Mouse (Mus musculus) skeletal muscle tissue, adult 2 months (tissue): ENCODE results near the gene Qrich1.

Experiments
- DNase-seq: peaks from one replicate; pipeline ENCODE4 v3.0.0-alpha.2; 2012; ENCODE audit warnings: low read depth, low spot score

The Qrich1 gene

DNA sequence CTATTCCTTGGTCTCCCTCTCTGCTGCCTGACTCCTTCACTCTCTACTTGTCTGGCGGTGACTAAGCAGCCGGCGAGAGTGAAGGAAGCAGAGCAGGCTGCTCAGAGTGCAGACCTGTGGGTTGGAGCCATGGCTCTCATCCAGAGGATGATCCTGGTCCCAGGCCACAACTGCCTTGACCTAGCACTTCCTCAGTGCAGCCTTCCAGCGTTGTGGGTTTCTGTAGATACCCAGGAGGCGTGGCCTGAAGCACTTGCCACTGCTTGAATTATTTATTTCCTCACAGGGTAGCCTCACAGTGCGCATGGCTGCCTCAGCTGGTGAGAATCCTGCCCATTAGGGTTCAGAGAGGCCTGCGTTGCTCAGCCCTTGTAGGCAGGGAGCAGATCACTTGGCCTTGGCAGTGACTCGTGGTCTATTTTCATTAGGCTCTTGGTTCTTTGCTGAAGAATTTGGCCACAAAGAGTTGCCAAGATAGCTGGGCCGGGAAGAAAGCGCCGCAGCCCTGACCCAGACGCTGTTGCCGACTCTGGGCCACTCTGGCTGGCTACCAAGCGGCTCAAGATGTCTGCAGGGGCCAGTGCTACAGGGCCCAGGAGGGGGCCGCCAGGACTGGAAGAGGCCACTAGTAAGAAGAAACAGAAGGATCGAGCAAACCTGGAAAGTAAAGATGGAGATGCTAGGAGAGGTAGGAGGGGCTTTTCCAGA, 24.4 kb upstream of the Qrich1 start:
- DNase-seq, result peak; percentile 67

DNA sequence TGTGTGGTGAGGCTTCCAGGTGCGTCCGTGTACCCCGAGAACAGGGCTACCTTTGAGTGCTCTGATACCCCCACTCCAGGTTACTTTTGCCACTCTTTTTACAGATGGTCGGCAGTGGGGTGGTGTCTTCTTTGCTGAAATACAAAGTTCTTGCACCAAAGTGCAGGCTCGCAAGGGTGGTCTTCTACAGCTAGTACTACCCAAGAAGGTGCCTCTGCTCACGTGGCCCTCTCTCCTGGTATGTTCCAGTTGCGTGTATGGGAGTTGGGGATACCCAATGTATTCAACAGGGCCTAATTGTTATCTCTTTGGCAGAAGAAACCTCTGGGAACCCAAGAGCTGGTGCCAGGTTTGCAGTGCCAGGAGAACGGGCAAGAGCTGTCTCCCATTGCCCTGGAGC, 23.4 kb upstream of the Qrich1 start:
- DNase-seq, result no peak

DNA sequence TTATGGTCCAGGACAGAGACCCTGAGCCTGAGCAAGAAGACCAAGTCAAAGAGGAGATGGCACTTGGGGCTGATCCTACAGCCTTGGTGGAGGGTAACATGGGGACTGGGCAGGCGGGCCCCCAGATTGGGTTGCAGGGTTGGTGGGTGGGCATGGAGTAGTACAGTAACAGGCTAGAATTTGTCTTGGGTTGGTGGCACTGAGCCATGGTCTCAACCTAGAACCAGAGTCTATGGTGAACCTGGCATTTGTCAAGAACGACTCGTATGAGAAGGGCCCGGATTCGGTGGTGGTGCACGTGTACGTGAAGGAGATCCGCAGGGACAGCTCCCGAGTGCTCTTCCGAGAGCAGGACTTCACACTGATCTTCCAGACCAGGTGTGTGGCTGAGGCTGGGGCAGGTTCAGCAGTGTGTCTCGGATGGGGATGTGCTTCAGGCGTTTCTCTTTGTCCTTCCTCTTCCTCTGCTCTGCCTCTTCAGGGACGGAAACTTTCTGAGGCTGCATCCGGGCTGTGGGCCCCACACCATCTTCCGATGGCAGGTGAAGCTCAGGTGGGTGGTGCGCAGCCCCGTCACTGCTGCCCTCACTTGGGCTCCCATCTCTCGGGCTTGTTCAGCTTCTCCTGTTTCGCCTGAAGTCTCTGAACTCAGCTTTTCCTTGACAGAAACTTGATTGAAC, 22.3 kb upstream of the Qrich1 start:
- no peak for DNase-seq

DNA sequence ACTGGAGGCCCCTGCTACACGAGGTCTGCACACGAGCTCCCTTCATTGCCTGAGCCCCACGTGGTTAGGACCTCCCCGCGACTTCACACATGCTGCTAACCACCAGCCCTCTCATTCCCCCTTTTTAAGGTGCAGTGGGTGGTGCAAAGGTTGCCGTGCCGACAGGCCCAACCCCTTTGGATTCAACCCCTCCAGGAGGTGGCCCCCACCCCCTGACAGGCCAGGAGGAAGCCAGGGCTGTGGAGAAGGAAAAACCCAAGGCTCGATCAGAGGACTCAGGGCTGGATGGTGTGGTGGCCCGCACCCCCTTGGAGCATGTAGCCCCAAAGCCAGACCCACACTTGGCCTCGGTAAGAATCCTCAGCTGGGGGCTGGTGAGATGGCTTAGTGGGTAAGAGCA, 21.7 kb upstream of the Qrich1 start:
- no peak for DNase-seq

DNA sequence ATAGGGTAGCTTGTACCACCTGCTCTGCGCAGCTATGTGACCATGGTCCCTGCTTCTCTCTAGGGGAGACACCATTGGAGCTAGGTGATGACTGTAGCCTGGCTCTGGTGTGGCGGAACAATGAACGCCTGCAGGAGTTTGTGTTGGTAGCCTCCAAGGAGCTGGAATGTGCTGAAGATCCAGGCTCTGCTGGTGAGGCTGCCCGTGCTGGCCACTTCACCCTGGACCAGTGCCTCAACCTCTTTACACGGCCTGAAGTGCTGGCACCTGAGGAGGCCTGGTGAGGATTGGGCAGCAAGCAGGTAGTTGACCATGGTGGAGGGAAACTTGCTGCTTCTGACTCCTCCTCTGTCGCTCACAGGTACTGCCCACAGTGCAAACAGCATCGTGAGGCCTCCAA, 17.4 kb upstream of the Qrich1 start:
- no peak for DNase-seq

DNA sequence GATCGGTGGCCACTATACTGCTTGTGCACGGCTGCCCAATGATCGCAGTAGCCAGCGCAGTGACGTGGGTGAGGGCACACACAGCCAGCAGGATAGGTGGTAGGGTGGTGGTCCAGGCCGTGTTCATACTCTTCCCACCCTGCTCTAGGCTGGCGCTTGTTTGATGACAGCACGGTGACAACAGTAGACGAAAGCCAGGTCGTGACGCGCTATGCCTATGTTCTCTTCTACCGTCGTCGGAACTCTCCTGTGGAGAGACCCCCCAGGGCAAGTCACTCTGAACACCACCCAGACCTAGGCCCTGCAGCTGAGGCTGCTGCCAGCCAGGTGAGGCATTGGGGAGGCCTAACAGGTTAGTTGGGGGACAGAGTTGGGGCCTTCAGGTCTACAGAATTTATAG, 16.7 kb upstream of the Qrich1 start:
- DNase-seq, result no peak

DNA sequence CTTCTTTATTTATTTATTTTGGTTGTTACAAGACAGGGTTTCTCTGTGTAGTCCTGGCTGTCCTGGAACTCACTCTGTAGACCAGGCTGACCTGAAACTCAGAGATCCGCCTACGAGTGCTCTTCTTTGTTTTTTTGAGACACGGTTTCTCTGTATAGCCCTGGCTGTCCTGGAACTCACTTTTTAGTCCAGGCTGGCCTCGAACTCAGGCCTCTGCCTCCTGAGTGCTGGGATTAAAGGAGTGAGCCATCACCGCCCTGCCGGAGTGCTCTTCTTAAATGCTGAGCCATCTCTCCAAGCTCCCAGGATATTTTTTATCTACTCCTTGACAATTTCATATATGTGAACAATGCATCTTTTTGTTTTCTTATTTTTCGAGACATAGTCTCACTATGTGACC, 9.7 kb upstream of the Qrich1 start:
- DNase-seq, result no peak

DNA sequence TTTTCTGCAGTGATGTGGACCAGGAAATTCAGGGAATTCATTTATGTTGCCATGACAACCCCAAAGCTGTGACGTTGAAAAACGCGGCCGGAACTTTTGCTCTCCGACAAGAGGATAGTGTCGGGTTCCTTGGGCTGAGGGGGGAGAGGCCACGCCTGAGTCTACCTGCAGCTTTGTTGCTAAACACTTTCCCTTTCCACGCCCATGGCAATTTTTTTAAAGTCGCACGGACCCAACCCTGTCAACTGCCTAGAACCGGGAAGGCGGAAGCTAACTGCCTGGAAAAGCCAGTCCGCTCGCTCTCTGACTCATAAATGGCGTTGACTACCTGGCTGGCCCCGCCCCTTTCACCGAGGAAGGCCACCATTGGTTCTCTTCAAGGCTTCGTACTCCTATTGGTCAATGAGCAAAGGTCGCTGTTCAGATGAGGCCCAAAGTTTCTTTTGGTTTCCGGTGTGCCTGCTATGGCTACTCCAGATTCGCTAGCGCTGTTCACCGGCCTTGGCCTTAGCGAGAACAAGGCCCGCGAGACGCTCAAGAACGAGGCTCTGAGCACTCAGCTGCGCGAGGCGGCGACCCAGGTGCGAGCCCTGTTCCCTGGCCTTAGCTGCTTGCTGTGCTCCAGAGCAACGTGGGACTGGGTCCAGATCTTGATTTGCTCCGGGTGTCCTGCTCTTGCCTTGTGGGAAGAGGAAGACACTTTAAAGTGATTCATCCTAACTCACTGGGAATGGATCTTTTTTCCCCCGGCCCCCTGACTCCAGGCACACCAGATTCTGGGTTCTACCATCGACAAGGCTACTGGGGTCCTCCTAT, 8.8 kb upstream of the Qrich1 start, which contains the start of gene Qars:
Gene Qars (plus strand): TSS at position 88 of the 816 bp plus-strand sequence.
- DNase-seq, result peak; percentile 93

DNA sequence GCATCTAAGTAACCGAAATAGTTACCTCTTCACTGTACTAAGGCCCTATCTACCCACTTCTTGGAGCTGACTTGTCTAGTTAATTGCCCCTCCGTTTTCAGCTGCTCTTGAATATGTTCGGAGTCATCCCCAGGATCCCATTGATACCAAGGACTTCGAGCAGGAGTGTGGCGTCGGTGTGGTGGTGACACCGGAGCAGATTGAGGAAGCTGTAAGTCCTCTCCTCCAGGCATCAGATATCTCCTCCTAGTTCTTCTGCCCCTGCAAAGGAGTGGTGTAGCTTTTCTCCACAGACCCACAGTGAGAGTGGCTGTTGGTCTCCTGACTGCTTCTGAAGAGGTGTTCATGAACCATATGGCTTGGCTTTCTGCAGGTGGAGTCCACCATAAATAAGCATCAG, 7.8 kb upstream of the Qrich1 start:
- no peak for DNase-seq

DNA sequence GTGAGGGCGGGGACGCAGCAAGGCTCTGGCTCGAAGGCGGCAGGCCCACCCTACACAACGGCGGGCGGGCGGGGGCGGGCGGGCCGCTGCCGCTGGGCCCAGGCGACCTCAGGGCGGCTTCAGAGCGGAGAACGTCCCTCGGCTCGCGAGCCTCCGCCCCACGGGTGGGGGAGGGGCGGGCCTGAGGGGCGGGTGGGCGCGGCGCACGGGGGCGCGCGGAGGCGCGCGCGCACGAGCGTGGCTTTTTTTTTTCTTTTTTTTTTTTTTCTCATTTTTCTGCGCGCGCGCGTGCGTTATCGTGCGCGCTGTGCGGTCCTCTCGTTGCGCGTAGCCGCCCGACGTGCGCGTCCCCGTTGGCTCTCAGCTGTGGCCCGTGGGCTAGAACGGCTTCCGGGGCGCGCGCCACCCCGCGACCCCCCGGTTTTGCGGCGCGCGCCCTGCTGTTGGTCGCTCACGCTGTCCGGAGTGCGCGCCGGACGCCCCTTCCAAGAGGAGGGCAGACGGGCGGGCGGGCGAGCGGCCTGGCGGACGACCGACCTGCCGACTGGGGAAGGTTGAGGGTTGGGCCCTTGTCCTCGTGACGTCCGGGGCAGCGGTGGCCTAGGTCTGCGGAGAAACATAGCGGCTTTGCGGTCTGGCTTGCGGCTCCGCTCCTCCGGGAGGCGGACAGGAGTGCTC, 786 bp downstream of the Qrich1 start:
- DNase-seq, result peak; percentile 50

DNA sequence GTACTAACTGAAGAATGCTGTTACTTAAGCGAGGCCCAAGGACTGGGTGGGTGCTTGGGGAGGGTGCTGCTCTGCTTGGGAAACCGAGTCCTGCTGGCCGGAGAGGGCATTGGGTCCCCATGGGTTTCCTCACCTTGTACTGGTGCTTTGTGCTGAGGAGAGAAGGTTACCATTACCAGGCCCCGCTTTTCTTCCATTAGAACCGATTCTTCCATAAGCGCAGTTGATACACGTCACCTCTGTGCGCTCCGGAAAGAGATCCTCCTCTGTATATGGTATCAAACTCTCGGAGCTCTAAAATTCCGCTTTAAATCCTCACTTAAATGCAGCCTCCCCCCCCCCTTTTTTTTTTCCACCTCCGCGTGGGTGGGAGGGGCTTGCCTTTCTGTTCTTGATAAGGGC, 1.3 kb downstream of the Qrich1 start:
- DNase-seq, result no peak

DNA sequence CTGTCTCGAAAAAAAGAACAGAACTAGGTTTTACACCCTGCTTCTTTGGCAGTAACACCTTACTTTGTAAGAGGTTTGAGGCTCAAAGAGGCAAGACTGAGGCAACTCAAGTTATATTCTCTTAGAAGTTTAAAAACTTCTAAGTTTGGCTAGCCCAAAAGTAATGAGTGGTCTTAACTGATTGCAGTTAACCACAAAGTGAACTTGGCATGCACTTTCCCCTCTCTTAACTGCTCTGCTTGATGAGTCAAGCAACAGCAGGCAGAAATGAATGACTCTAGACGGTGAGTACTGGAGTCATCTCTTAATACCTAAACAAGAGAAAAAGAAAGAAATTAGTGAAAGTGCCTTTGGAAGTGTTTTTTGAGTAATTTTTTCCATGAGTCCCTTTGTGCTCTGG, 5.0 kb downstream of the Qrich1 start:
- DNase-seq, result no peak

DNA sequence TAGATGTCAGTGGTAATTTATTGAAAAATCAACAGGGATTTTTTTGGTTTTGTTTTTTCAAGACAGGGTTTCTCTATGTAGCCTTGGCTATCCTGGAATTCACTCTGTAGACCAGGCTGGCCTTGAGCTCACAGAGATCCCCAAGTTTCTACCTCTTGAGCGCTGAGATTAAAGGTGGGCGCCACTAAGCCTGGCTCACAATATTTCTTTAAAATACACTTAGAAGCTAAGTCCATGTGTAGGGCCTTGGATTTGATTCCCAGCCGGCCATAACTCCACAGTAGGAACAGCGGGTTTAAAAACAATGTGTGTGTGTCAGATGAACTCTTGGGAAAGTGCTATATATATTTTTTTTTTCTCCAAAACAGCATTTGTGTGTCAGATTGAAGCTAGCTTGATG, 6.7 kb downstream of the Qrich1 start:
- no peak for DNase-seq

DNA sequence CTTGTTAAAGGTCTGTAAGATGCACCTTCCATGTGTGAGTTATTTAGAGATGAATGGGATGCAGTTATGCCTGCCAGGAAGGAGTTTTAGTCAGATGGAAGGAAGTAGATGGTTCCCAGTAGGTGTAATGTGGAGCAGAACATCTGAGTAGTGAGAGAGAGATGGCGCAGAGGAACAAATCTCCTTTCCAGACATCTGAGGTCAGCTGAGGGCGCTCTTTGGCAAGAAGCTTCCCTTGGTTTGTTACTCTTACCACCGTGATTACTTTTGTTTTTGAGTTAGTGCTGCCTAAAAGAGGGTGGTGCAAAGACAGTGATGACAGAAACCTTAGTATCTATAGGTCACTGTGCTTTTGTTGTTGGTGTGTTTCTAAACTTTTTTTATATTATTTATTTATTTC, 8.8 kb downstream of the Qrich1 start:
- DNase-seq, result no peak

DNA sequence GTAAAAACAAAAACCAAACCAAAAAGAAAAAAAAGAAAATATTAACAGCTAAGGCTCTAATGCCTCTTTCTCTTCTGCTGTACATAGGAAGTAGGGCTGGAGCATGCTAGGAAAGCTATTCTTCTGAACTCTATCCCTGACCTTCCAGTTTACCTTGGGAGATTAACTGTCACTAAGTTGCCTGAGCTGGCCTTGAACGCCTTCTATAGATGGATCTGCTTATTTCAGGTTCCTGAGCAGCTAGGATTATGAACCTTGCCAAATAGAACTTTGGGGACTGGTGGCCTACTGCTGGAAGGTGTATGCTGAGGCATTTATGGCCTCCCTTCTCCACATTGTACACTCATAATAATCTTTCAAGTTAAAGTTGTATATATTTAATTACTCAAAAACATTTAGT, 14.3 kb downstream of the Qrich1 start:
- DNase-seq, result no peak

DNA sequence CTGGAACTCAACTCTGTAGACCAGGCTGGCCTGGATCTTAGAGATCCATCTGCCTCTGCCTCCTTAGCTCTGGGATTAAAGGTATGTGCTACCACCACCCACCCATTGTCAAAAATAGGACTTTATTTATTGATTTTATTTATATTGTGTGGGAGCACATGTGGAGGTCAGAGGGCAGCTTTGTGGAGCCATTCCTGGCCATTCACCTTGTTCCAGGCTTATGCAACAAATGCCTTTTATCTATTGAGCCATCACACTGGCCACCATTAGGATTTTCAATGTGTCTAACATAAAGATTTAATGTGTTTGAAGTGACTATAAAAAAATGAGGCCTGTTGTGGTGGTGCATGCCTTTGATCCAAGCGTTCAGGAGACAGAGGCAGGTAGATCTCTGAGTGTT, 14.9 kb downstream of the Qrich1 start:
- no peak for DNase-seq

DNA sequence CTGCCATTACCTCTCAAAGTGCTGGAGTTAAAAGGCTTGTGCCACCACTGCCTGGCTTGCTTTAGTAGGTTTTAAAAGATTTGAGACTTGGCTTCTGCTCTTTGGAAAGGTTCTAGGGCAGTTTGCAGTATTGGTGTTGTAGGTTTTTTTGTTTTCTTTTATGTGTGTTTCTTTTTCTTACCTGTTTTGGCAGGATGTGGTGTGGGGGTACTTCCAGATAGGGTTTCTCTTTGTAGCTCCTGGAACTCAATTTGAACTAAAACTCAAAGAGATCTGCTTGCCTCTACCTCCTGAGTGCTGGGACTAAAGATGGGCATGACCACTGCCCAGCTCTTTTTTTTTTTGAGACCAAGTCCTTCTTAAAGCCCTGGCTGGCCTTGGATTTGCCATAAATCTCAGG, 24.2 kb downstream of the Qrich1 start:
- no peak for DNase-seq

DNA sequence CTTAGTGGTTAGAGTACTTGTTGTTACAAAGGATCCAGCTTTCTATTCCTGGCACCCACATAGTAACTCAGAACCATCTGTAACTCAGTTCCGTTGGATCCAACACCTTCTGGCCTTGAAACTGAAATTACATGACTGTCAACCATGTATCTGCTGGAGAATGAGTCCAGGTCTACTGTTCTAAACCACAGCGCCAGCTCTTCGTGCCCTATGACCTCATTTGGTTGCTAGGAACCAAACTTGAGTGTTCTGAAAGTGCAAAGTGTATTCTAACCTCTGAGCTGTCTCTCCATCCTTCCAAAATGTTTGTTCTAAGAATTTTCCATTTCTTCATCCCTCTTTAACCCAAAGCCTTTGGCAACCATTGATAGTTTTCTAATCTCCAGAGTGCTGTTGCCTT, 29.4 kb downstream of the Qrich1 start:
- no peak for DNase-seq

DNA sequence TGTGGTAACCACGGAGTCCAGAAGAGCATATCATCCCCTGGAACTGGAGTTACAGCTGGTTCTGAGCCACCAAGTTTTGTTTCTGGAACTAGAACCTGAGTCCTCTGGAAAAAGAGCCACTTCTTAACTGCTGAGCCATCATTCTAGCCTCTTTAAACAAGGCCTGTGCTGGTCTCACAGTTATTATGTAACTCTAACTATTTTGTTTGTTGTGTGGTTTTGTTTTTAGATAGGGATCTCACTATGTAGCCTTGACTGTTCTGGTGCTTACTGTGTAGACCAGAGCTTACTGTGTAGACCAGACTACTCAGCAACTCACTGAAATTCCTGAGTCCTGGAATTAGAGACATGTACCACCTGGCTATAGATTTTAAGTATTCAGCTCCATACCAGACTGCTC, 30.3 kb downstream of the Qrich1 start:
- no peak for DNase-seq

DNA sequence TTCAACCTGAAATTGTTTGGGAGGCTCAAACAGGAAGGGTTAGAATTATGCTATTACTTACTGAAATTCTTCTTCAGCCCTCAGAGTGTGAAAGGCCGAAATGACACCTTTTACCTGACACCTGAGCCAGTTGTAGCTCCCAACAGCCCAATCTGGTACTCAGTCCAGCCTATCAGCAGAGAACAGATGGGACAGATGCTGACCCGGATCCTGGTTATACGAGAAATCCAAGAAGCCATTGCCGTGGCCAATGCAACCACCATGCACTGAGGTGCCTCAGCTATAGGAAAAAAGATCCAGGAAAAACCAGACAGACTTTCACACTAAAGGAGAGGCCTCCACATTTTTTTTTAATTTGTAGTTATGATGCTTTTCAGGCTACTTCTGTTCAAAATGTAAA, 42.6 kb downstream of the Qrich1 start:
- no peak for DNase-seq

DNA sequence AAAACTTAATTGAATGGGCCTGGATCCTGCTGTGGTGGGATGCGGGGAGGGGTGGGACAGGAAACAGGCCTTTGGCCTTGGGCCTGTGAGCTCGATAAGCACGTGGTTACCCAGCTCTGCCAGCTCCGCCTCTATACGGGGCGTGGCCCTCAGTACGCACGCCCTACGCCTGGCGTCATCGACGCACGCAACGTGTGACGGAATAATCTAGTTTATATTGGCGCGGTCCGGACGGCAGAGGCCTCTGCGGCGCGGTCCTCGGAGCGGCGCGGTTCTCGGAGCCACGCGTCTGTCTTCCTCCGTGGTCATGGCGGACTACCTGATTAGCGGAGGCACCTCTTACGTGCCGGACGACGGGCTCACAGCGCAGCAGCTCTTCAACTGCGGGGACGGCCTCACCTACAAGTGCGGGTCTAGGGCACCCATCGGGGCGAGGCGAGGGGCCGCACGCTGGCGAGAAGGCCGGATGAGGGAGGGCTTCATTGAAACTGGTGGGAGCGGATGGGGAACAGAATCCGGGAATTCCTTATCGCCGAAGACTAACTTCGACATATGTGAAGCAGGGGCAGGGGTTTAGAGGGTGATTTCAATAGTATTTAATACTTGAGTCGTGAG, 43.7 kb downstream of the Qrich1 start, which contains the start of gene Impdh2:
Gene Impdh2 (plus strand): TSS at position 60 of the 615 bp plus-strand sequence.
- peak; percentile 97 for DNase-seq

DNA sequence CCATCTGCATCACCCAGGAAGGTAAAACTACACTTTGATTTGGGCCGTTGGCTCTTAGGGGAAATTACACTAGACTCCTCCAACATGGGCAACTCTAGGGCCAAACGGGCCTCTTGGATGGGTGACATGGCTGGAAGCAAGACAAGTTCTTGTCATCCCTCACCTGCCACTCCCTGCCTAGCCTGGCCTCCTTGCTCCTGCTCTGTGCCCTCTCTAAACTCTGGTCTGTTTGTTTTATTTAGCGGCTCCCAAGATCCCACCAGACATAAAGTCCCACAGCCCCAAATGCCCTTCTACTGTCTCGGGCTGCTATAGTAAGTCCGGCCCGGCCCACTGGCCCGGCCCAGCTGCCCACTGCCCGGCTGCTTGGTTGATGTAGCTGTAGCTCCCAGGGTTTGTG, 47.1 kb downstream of the Qrich1 start:
- no peak for DNase-seq
